Mouse (Mus musculus) heart, embryonic 10.5 days (tissue): ENCODE results near the gene Gm44805. TPM values are rescaled to one million over a fixed set of nuclear protein-coding genes. Genes with fewer than 3 reads are reported as not detected.
"Not testable (repeated sequence)": the region's sequence is repeated elsewhere in the genome, so short reads cannot be mapped to it uniquely, and the experiment has no call there.

Experiments used
- DNase-seq: peaks from one replicate; pipeline ENCODE4 v3.0.0-alpha.2; 2017; ENCODE audit warnings: low spot score
- H3K27ac ChIP-seq: fragments of 300-500 bp; sonication (generic); 2 replicates; pipeline ENCODE4 v1.5.1; 2016; ENCODE audit warnings: mild to moderate bottlenecking
- H3K27me3 ChIP-seq: fragments of 300-500 bp; sonication (generic); 2 replicates; pipeline ENCODE4 v1.6.1; 2016; ENCODE audit warnings: mild to moderate bottlenecking; ENCODE audit not compliant: poor library complexity, insufficient read depth, severe bottlenecking
- H3K36me3 ChIP-seq: fragments of 300-500 bp; sonication (generic); 2 replicates; pipeline ENCODE4 v1.6.1; 2016; ENCODE audit warnings: mild to moderate bottlenecking, moderate library complexity
- H3K4me1 ChIP-seq: fragments of 300-500 bp; sonication (generic); 2 replicates; pipeline ENCODE4 v1.6.1; 2016; ENCODE audit warnings: mild to moderate bottlenecking
- H3K4me3 ChIP-seq: fragments of 300-500 bp; sonication (generic); 2 replicates; pipeline ENCODE4 v1.5.1; 2016; ENCODE audit warnings: mild to moderate bottlenecking, moderate library complexity
- H3K9me3 ChIP-seq: fragments of 300-500 bp; sonication (generic); 2 replicates; pipeline ENCODE4 v1.6.1; 2016; ENCODE audit warnings: mild to moderate bottlenecking, moderate library complexity
- WGBS: fragments of 180-500 bp; shearing (Covaris S2); methylation state at CpG from one replicate; pipeline ENCODE4 v1.1.7; 2016; 5-methylcytosine and 5-hydroxymethylcytosine counted together
- polyA plus RNA-seq: library from polyadenylated mRNA; unstranded; fragments of >200 nt; fragmentation: Nextera tagmentation; extraction: Ambion mirVana; gene quantifications from 2 replicates; pipeline ENCODE4 v1.2.1, GENCODE M21; 2016

Gene Gm44805
- polyA plus RNA-seq, 1 experiment from 2014 or later, result not detected

GRCm38 (mm10) chr7:19696336-19696873 lies 15.2 kb upstream of the Gm44805 start:
- Histone ChIP-seq H3K27ac (peak overlapping the region; percentile 11; the same call in 1 of the 2 replicates), H3K4me3 (peak overlapping the region; percentile 59; the same call in 1 of the 2 replicates), H3K4me1 (peaks cover 72% of the 10 kb centered on the region), H3K27me3 (no peaks in the 10 kb centered on the region), H3K9me3 (no peaks in the 10 kb centered on the region), H3K36me3 (peaks cover 20% of the 10 kb centered on the region)
- 92% methylated on average over 34 of the region's 34 CpGs for whole genome bisulfite sequencing
- peak; percentile 71 for DNase-seq

- no peak for DNase-seq
- Histone ChIP-seq H3K36me3 (peaks cover 18% of the 10 kb centered on the region), H3K27ac (0 out of 2 replicates have a peak overlapping the region, but pooled peaks have one; percentile 84), H3K4me1 (peaks cover 70% of the 10 kb centered on the region), H3K27me3 (no peaks in the 10 kb centered on the region), H3K4me3 (no peak overlapping the region), H3K9me3 (no peaks in the 10 kb centered on the region)
- WGBS, result 64% methylated on average over 6 of the region's 6 CpGs
Measured at GRCm38 (mm10) chr7:19695881-19696280, 14.7 kb upstream of the Gm44805 start.

GRCm38 (mm10) chr7:19695213-19695594 lies 14.0 kb upstream of the Gm44805 start:
- Histone ChIP-seq H3K9me3 (no peaks in the 10 kb centered on the region), H3K4me3 (0 out of 2 replicates have a peak overlapping the region, but pooled peaks have one; percentile 1), H3K4me1 (peaks cover 64% of the 10 kb centered on the region), H3K27me3 (no peaks in the 10 kb centered on the region), H3K27ac (peak overlapping the region; percentile 84), H3K36me3 (peaks cover 18% of the 10 kb centered on the region)
- 4% methylated on average over 8 of the region's 8 CpGs for WGBS
- DNase-seq, result no peak

- WGBS, result 68% methylated on average over 10 of the region's 10 CpGs
- peaks cover 61% of the 10 kb centered on the region for H3K4me1 ChIP-seq
Measured at GRCm38 (mm10) chr7:19694336-19695212, 13.4 kb upstream of the Gm44805 start.

GRCm38 (mm10) chr7:19693421-19693820 lies 12.2 kb upstream of the Gm44805 start:
- Histone ChIP-seq H3K27ac (peak overlapping the region; percentile 78), H3K36me3 (peaks cover 18% of the 10 kb centered on the region), H3K4me1 (peaks cover 51% of the 10 kb centered on the region), H3K9me3 (no peaks in the 10 kb centered on the region), H3K4me3 (peak overlapping the region; percentile 27), H3K27me3 (no peaks in the 10 kb centered on the region)
- no peak for DNase-seq
- WGBS, result 15% methylated on average over 10 of the region's 10 CpGs

More at GRCm38 (mm10) chr7:19694336-19695212, 13.4 kb upstream of the Gm44805 start:
- no peaks in the 10 kb centered on the region for H3K9me3 ChIP-seq
- H3K4me3 ChIP-seq, result 0 out of 2 replicates have a peak overlapping the region, but pooled peaks have one; percentile 1
- H3K27me3 ChIP-seq, result no peaks in the 10 kb centered on the region
- no peak for DNase-seq
- H3K36me3 ChIP-seq, result peaks cover 18% of the 10 kb centered on the region
- peak overlapping the region; percentile 84 for H3K27ac ChIP-seq

GRCm38 (mm10) chr7:19691873-19692865 lies 10.9 kb upstream of the Gm44805 start, which contains the start of gene Apoc1:
TSS of gene Apoc1 (minus strand) at chr7:19692660.
- Histone ChIP-seq H3K9me3 (no peaks in the 10 kb centered on the region), H3K27ac (peak within 1 kb of the TSS; percentile 78), H3K4me1 (peaks cover 48% of the 10 kb centered on the region), H3K36me3 (peaks cover 15% of the 10 kb centered on the region), H3K27me3 (no peaks in the 10 kb centered on the region), H3K4me3 (peak within 1 kb of the TSS; percentile 32)
- no peak for DNase-seq
- WGBS, result 41% methylated on average over 28 of the region's 28 CpGs

GRCm38 (mm10) chr7:19691434-19691833 lies 10.2 kb upstream of the Gm44805 start:
- peaks cover 54% of the 10 kb centered on the region for H3K4me1 ChIP-seq
- peaks cover 7% of the 10 kb centered on the region for H3K36me3 ChIP-seq
- no peaks in the 10 kb centered on the region for H3K27me3 ChIP-seq
- H3K9me3 ChIP-seq, result no peaks in the 10 kb centered on the region
- 65% methylated on average over 6 of the region's 6 CpGs for WGBS
- H3K4me3 ChIP-seq, result peak overlapping the region; percentile 32
- peak overlapping the region; percentile 72 for H3K27ac ChIP-seq
- DNase-seq, result no peak

GRCm38 (mm10) chr7:19690845-19691244 lies 9.6 kb upstream of the Gm44805 start:
- Histone ChIP-seq H3K27me3 (no peaks in the 10 kb centered on the region), H3K36me3 (0 out of 2 replicates have a peak, but pooled peaks cover 1% of the 10 kb centered on the region), H3K4me1 (peaks cover 53% of the 10 kb centered on the region), H3K27ac (no peak overlapping the region), H3K4me3 (no peak overlapping the region), H3K9me3 (no peaks in the 10 kb centered on the region)
- WGBS, result 79% methylated on average over 4 of the region's 4 CpGs
- no peak for DNase-seq

GRCm38 (mm10) chr7:19688611-19689010 lies 7.4 kb upstream of the Gm44805 start:
- Histone ChIP-seq H3K4me3 (no peak overlapping the region), H3K4me1 (peaks cover 32% of the 10 kb centered on the region), H3K36me3 (no peaks in the 10 kb centered on the region), H3K27ac (no peak overlapping the region), H3K9me3 (no peaks in the 10 kb centered on the region), H3K27me3 (no peaks in the 10 kb centered on the region)
- 97% methylated on average over 2 of the region's 2 CpGs for WGBS
- no peak for DNase-seq

GRCm38 (mm10) chr7:19688101-19688500 lies 6.9 kb upstream of the Gm44805 start:
- no peaks in the 10 kb centered on the region for H3K27me3 ChIP-seq

GRCm38 (mm10) chr7:19686927-19687583 lies 5.8 kb upstream of the Gm44805 start:
- H3K4me3 ChIP-seq, H3K9me3 ChIP-seq, H3K36me3 ChIP-seq, H3K27me3 ChIP-seq, DNase-seq: not testable (repeated sequence)
- WGBS, result 47% methylated on average over 8 of the region's 8 CpGs
- Histone ChIP-seq H3K4me1 (peaks cover 19% of the 10 kb centered on the region), H3K27ac (peak overlapping the region; percentile 36; the same call in 1 of the 2 replicates)

More at GRCm38 (mm10) chr7:19688101-19688500, 6.9 kb upstream of the Gm44805 start:
- 91% methylated on average over 10 of the region's 10 CpGs for WGBS
- DNase-seq, result no peak
- H3K36me3 ChIP-seq, result no peaks in the 10 kb centered on the region
- no peak overlapping the region for H3K27ac ChIP-seq
- no peak overlapping the region for H3K4me3 ChIP-seq
- no peaks in the 10 kb centered on the region for H3K9me3 ChIP-seq
- peaks cover 27% of the 10 kb centered on the region for H3K4me1 ChIP-seq

- Histone ChIP-seq H3K36me3 (no peaks in the 10 kb centered on the region), H3K4me3 (no peak overlapping the region), H3K9me3 (no peaks in the 10 kb centered on the region), H3K4me1 (peaks cover 14% of the 10 kb centered on the region), H3K27me3 (no peaks in the 10 kb centered on the region), H3K27ac (peak overlapping the region; percentile 36)
- 86% methylated on average over 6 of the region's 6 CpGs for WGBS
- DNase-seq, result no peak
Measured at GRCm38 (mm10) chr7:19686521-19686920, 5.3 kb upstream of the Gm44805 start.
